Mouse (Mus musculus): ENCODE results near the gene Mobp.
A peak's percentile ranks its signal among the peaks of the same experiment; 100 is the strongest.
"Not testable (repeated sequence)": the region's sequence is repeated elsewhere in the genome, so short reads cannot be mapped to it uniquely, and the experiment has no call there.

Mobp gene

DNA sequence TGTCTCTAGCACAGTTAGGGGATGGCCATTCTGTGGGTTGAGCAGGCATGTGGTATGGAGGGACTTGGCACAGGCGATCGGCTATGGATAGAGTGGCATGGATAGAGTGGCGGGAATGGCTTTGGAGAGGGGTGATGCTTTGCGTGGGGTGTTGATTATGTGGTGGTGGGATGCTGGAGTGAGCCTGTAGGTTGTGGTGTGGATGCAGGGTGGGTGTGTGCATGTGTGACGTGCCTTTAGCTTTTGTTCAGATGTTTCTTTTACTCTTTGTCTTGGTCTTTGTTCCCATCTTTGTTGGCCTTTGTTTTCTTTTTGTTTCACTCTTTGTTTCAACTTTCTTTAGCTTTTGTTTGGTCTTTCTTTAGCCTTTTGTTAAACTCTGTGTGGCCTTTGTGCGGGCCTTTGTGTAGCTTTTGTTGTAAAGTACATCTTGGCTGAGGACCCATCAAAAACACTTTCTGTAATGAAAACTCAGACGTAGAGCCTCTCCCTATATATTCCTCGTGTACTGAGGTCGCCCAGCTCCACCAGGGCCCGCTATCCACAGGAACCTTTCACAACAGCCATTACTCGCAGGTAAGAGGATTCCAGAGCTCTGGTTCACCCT is at the start of gene Mobp:
Mobp (plus strand) TSS at position 486 of the 607 bp plus-strand sequence.
- no peak for DNase-seq (ENCODE audit: low spot score in 2 of 2)

DNA sequence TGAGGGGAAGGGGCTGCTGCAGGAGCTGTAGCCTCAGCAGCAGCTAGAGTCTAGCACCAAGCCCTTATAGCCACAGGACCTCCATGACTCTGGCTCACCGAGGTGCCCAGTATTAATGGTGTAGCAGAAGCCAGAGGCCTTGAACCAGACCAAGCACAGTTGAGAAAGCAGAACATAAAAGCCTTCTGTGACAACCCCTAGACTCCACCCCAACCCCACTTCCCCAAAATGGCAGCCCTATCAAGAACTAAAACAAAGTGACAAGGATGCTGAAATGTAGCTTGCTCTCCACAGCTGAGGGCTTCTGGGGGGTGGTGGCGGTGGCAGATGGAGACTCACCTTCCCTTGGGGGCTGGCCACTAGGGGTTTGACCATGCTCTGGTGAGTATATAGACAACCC is 48.3 kb upstream of the Mobp start:
- no peak for DNase-seq (ENCODE audit: low spot score in 2 of 2)

DNA sequence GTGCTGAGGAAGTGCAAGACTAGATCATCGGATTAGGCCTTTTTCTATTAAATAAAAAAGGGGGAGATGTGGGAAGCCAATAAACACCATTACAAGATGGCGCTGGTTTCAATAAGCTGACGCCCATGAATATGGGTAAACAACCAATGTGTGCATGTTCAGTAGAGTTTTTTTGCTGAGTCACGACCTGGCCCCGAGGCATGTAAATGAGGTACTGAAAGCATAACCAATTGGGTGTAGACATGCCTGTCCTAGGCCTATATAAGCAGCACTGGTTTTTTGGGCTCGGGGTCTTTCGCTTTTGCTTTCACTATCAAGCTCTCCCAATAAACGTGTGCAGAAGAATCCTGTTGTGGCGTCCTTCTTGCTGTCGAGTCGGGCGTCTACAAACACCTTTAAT is 40.6 kb upstream of the Mobp start:
- DNase-seq (ENCODE audit: low spot score in 2 of 2) = not testable (repeated sequence)

DNA sequence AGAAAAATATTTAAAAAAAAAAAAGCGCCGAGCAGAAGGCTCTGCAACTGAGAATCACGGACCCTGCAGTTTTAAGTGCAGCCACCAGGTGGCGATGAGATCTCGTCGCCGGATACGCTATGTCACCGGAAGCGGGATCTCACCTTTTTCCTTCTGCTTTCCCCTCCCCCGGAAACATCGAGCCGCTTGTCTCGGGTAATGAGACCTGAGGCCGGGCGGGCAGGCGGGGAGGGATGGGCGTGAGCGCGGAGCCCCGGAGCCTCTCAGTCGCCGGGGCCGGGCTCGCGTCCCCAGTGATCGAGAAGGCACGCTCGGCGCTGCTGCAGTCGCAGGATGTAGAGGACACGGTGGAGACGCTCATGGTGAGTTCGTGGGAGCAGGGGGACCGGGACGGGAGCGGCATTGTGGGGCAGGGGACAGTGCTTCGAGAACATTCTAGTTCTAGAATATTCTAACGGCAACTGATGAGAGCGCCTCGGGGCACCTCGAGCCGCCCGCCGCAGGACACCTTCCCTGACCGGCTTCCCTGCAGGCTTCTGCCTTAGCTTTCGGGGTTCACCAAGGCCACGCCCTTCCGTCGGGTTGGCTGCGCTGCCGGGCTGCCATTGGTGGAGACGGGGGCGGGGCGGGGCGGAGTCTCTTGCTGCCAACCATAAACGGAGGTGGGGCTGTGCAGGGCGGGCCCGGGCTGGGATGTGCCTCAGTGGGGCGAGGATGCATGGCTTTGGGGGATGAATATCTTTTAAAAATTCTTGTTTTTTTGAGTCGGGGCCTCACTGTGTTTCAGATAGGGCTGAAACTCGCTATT is 39.1 kb upstream of the Mobp start, which contains the start of gene Slc25a38:
Slc25a38 (plus strand) TSS at position 164 of the 808 bp plus-strand sequence.
- peak; percentile 89 to 95 for DNase-seq (ENCODE audit: low spot score in 2 of 2)

DNA sequence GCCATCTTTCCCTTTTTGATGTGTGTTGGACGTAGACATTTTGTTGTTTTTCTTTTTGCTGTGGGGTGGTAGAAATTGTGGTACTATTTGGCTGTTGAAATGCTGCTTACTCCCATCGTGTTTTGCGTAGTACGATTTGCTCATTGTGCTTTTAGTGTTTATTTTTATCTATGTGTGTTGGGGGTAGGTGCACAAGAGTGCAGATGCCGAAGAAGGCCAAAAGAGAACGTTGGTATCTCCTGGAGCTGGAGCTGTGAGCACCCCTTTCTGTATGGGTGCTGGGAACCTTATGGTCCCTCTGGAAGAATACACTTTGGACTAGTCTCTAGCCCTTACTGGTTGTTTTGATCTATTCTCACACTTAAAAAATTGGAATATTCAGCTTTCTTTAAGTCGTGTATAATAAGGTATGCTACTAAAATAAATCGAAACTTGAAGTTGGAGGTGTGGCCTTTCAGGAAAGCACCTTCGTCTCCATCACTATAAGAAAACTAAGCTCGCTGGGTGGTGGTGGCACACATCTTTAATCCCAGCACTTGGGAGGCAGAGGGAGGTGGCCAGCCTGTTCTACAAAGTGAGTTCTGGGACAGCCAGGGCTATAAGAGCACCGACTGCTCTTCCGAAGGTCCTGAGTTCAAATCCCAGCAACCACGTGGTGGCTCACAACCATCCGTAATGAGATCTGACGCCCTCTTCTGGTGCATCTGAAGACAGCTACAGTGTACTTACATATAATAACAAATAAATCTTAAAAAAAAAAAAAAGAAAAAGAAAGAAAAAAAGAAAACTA is 38.2 kb upstream of the Mobp start:
- DNase-seq (ENCODE audit: low spot score in 2 of 2) = no peak

DNA sequence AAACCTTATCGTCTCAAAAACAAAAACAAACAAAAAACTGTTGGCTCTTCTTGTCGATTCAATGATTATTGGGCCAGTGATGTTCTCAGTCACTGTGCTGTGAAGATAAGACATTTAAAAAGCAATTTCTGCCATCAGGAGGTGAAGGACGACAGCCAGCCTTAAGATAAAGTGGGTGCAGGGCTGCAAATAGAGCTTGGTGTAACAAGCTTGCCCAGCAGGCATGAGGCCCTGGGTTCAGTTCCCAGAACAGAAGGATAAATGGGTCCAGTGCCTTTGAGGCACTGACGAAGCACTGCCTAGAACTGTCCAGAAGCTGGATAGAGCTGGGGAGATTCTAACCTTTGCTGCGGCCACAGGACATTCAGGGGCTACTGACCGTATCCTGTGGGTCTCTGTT is 37.0 kb upstream of the Mobp start:
- no peak for DNase-seq (ENCODE audit: low spot score in 2 of 2)

DNA sequence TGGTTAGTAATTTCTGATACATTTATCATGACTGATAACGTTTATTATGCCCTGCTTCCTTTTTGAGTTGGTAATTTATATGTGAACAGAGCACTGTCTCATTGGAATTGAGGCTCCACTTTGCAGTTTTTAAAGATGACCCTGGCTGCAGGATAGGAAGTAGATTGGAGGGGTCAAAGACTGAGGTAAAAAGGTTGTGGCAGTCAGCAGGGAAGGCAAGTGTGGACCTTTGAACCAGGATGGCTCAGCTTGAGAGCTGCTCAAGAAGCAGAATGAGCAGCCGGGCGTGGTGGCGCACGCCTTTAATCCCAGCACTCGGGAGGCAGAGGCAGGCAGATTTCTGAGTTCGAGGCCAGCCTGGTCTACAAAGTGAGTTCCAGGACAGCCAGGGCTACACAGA is 36.1 kb upstream of the Mobp start:
- DNase-seq (ENCODE audit: low spot score in 2 of 2) = no peak

DNA sequence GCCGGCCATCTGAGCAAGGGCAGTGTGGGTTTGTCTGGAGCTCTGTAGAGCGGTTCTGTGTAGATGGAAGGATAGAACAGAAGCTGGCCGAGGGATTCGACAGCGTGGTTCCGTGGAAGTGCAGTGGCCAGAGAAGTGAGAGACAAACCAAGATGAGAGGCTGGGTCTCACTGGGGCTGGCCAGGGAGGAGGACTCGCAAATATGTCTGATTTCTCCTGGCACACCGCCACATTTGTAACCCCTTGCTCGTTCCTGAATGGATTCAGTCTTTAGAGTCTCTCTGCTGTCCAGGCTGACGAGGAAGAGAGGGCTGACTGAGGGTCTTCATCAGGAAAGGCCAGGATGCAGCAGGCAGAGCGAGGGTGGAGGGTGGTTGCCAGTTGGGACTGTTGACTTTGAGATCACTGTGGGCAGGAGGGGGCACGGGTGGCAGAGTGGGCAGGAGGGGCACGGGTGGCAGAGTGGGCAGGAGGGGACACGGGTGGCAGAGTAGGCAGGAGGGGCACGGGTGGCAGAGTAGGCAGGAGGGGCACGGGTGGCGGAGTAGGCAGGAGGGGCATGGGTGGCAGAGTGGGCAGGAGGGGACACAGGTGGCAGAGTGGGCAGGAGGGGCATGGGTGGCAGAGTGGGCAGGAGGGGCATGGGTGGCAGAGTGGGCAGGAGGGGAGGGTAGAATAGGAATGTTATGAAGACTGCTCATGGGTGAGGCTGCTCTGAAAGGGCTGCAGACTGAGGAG is 35.3 kb upstream of the Mobp start:
- no peak for DNase-seq (ENCODE audit: low spot score in 2 of 2)

DNA sequence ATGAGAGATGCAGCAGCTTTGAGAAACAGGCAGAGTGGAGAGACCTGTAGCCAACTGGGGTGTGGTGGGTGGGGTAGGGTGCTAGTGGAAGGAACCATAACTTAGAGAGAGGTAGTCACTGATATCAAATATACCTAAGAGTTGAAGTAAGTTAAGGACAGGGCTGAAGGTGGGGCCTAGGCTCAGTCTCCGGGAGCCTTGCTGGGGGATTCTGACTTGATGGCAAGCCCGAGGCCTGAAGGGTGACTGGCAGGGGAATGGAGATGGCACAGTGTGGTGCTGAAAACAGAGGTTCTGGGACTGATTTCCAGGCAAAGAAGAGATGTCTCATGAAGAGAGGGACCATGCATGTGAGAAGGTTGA is 34.7 kb upstream of the Mobp start:
- DNase-seq (ENCODE audit: low spot score in 2 of 2) = no peak

DNA sequence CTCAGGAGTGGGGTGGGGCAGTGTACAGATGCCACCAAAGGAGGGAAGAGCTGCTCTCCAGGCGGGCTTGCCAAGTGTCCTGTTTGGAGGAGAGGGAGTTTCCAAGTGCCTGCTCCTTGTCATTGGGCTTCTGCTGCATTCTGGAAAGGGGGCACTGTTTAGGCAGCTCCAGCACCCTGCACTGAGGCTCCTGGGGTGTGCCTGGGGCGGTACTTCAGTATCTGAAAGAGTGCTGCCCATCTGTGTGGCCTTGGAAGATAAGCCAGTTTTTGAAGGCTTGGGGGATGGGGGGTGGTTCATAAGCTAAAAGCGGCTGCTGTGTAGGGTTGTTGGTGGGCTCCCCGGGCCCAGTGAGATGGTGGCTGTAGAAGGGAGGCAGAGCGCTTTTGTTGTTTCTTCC is 33.9 kb upstream of the Mobp start:
- no peak for DNase-seq (ENCODE audit: low spot score in 2 of 2)

DNA sequence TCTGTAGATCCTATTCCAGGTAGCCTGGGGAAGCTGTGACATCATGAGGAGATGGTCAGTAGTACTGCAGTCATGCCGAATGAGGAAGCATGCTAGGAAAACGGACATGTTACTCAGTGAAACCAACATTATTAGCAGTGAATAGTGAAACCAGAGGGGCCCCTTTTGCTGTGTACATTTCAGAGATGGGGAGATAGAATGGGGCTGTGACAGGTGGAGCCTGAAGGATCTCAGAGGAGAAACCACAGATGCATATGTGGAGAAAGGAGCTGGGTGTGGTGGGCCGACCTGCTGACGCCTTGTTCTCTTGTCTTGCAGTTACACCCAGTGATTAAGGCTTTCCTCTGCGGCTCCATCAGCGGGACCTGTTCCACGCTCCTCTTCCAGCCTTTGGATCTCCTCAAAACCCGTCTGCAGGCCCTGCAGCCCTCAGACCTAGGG is 33.3 kb upstream of the Mobp start:
- DNase-seq (ENCODE audit: low spot score in 2 of 2) = no peak

DNA sequence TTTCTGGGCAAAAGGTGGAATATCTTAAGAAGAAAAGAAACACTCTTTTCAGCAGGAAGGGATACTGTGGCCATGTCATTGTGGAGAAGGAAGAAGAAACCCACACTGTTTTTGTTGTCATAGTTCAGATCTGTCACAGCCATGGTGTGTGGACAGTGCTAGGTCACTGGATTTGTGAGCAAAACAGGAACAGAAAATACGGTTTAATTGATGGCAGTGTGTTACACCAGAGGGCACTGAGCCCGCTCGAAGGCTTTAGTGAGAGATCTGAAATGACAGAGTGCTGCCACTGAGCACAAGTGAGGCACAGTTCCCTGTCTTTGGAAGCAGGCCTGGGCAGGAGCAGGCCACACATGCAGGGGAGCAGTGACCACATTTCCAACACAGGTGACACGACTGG is 31.3 kb upstream of the Mobp start:
- no peak for DNase-seq (ENCODE audit: low spot score in 2 of 2)

DNA sequence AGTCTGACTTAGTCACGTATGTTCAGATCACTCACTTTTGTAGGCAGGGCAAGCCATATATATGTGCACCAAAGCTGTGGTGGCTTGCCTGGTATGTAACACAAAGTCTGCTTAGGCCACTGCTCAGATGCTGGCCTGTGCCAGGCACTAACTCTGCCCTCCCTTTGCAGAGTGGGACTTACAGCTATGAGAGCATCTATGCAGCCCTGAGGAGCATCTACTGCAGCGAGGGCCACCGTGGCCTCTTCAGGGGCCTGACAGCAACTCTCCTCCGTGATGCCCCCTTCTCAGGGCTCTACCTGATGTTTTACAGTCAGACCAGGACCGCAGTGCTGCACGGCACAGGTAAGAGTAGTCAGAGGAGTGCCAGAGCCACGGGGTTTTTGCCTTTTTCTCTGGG is 29.0 kb upstream of the Mobp start:
- DNase-seq (ENCODE audit: low spot score in 2 of 2) = no peak

DNA sequence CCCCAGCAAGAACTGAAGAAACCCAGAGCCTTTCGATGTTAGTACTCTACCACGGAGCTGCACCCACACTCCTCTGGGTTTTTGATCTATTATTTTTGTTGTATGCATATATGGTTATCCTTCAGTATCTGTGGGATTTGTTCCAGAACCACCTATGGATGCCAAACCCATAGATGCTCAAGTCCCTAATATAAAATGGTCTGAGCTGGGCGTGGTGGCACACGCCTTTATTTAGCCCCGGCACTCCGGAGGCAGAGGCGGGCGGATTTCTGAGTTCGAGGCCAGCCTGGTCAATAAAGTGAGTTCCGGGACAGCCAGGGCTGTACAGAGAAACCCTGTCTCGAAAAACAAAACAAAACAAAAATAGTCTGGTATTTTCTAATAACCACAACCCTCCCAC is 22.6 kb upstream of the Mobp start:
- no peak for DNase-seq (ENCODE audit: low spot score in 2 of 2)

DNA sequence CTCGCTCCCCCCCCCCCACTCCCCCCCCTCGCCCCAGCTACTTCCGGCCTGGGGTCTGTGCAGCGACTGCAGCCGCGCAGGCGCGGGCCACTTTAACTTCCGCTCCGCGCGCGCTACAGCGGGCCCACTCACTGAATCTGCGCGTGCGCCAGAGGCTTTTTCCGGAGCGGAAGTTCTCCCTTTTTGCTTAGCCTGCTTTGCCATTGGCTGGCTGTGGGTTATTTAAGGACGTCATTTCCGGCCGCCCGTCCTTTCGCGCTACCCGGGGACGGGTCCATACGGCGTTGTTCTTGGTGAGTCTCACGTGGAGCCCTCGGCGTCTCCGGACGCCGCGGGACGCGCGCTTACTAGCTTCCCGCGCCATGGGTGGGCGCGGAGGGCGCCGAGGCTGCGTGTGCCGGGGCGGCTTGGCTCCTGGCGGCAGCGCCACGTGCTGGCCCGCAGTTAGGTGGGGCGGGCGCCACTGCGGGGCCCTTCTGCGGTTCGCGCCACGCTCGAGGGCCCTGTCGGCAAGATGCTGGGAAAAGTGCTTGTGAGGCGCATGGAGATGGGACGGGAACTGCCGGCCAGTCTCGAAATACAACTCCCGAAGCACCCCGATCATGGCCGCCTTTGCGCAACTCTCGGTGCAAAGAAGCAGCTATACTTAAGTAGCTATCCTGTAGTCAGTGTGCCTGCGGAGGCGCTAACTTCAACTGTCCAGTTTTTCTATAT is 21.8 kb upstream of the Mobp start, which contains the start of gene Rpsa:
Rpsa (plus strand) TSS at position 152 of the 714 bp plus-strand sequence.
- DNase-seq (ENCODE audit: low spot score in 2 of 2) = peak; percentile 89 to 97

DNA sequence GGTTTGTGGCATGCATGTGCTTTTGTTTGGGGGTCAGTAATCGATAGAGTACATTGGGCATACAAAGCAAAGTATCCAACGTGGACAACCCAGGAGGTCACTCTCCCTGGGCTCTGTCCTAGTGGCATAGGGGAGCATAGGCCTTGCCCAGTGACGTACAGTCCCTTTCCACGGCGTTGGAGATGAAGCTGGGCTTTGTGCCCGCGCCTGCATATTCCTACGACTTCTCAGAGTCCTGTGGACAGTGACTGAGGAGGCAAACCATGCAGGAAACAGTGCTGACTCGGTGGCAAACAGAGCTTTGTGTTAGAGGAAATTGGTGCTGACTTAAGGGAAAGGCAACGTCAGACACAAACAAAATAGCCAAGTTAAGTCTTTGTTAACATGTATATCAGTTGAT is 20.2 kb upstream of the Mobp start:
- no peak for DNase-seq (ENCODE audit: low spot score in 2 of 2)

DNA sequence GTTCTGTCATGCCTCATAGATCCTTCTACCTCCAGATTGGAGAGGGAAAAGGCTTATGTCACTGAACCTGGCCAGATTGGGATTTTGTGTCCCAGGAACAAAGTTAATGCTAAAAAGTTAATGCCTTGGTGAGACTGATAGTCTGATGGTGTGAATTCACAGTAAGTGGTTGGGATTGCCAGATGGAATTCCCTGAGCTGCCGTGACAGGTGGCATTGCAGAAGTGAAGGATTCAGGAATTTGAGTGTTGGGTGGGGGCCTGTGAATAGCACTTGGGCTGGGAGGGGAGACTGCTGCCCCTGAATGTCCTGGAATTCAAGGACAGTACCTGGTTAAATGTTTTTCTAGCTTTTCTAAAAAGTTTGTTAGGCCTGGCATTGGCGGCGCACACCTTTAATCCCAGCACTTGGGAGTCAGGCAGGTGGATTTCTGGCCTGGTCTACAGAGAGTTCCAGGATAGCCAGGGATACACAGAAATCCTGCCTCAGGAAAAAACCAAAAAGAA is 17.7 kb upstream of the Mobp start:
- DNase-seq (ENCODE audit: low spot score in 2 of 2) = no peak

DNA sequence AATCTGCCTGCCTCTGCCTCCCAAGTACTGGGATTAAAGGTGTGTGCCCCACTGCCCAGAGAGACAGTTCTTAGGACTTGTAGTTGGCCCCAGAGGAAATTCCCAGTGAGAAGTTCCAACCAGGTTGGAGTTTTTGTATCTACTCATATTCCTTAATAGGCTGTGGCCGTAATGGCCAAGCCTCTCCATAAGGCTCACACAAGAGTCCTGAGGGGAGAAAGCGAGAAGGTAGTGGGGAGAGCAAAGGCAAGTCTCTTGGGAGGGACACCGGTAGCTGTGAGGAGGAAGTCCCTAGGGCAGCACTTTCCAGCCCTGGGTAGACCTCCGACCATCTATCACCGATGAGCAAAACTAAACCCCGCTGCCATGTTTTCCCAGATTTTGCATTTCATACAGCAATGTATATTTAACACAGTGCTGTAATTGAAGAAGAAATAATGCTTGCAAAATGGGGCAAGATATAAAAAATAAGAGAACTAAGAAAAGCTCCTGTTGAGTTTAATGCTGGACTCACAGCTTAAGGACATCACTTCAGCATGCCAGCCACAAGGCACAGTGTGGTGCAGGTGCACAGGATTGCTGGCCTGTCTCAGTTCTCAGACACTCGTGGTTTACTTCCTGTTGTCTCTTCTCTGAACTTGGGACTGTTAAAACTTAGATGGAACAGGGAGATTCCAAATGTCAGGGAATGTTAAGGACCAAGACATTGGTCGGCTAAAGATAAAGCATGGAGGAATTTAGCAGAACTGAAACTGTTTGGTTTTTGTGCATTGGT is 16.3 kb upstream of the Mobp start:
- no peak for DNase-seq (ENCODE audit: low spot score in 2 of 2)

DNA sequence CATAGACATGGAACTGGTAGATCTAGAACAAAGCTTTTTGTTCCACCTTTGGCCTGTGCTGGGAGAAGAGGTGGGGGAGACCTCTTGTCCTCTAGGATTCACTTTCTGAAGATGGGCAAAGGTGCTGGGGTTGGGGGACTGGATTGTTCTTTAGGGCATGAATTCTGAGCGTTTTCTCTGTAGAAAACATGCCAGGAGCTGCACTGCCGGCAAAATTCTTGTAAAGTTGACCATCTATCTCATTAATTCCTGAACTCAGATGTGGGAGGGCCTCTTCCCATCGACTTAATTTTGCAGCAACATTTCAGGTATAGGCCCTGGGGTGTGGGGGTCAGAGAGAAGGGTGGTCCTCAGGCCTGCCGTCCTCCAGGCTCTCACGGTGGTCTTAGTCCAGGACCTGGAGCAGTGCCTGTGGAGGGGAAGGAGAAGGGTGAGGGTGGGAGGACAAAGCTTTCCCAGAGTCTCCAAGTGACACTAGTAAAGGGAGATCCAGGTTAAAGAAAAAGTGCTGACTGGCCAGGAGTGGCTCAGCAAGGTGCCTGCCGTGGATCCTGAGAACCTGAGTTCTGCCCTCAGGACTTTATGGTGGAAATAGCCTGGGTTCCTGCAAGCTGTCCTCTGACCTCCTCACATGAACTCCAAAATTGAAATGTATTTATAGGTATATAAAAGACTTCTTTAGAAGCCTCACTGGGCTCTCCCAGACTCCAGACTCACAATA is 15.6 kb upstream of the Mobp start:
- DNase-seq (ENCODE audit: low spot score in 2 of 2) = no peak

Measured in urinary bladder, postnatal 36 days (tissue).